Mouse (Mus musculus) E14TG2a.4 (cell line): ENCODE results near the gene Ccdc187.

Source experiments
- CTCF ChIP-seq: conservative IDR thresholded peaks from 2 replicates; pipeline ENCODE4 v1.5.1; 2014; ENCODE audit warnings: low read length
- NANOG ChIP-seq: IDR thresholded peaks from 2 replicates; pipeline ENCODE4 v1.6.1; 2014; ENCODE audit warnings: borderline replicate concordance, low read length, mixed read lengths

DNA sequence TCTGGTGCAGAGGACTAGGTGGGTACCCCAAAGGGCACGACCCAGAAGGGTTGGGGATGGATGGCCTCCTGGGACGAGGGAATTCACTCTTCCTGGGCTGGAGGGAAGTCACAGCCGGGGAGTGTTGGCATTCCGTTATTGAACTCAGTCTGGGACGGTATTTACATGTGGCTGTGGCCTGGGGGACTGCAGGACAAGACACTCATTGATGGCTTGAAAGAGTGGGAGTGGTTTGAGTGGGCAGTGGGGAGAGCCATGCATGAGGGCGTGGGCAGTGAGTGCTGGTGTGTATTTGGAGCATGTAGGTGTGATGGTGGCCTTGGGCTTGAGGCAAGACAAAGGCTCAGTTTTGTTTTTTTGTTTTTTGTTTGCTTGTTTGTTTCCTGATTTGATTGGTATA lies 36.3 kb upstream of the Ccdc187 start:
- TF ChIP-seq CTCF = no peak
- no peak for TF ChIP-seq NANOG
